ENCODE assay signal across 26 mouse cellular contexts in the genomic region with DNA sequence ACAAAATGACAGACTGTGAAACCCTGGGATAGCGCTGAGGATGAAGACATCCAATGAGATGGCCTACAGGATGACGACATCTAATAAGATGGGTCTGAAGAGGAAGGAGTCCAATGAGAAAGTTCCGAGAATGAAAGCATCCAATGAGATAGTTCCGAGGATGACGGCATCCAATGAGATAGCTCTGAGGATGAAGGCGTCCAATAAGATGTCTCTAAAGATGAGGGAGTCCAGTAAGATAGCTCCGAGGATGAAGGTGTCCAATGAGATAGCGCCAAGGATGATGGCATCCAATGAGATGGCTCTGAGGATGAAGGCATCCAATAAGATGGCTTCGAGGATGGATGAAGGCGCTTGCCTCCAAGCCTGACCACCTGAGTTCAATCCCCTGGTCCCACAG.
"Had no signal": no experiment of that assay in that cellular context is flagged by ENCODE, and none has a peak within 500 bp of the region (broad histone marks: within the 10 kb centered on the region; RNA-seq: fewer than 3 reads in every experiment).

No protein-coding gene starts in this region.

- H3K27me3 ChIP-seq: heart, embryonic 13.5 days; heart, embryonic 15.5 days; hindbrain, embryonic 12.5 days; intestine, embryonic 15.5 days; limb, embryonic 13.5 days; limb, embryonic 15.5 days had no signal

- H3K27ac ChIP-seq: gastrocnemius, adult 2 months; heart, adult 2 months; heart, embryonic 13.5 days; heart, embryonic 15.5 days; hindbrain, embryonic 10.5 days; hindbrain, embryonic 12.5 days; hindbrain, embryonic 14.5 days; intestine, embryonic 15.5 days; kidney, postnatal 0 days; limb, embryonic 13.5 days; limb, embryonic 15.5 days; liver, embryonic 12.5 days had no signal

- H3K4me1 ChIP-seq: intestine, embryonic 15.5 days; limb, embryonic 15.5 days; liver, embryonic 12.5 days had no signal

- DNase-seq: gastrocnemius, adult 2 months; gastrocnemius, postnatal 10 days; gastrocnemius, postnatal 25 days; heart, adult 2 months; heart, postnatal 4 days; kidney, adult 18-20 months; kidney, adult 8-10 months; kidney, postnatal 14 days; kidney, postnatal 36 days; layer of hippocampus, adult 9-11 months; layer of hippocampus, postnatal 36 days; left cerebral cortex, postnatal 4 days had no signal

- ATAC-seq: hindbrain, embryonic 16.5 days; inflammation-experienced regulatory T-cells, adult 6 months; intestine, embryonic 15.5 days; intestine, postnatal 0 days; liver, embryonic 12.5 days had no signal

- H3K4me2 ChIP-seq: heart, embryonic 11.5 days; heart, embryonic 13.5 days; heart, embryonic 15.5 days; hindbrain, embryonic 12.5 days; hindbrain, embryonic 14.5 days; intestine, embryonic 15.5 days; limb, embryonic 13.5 days; limb, embryonic 15.5 days; liver, embryonic 12.5 days had no signal

- H3K4me3 ChIP-seq: gastrocnemius, adult 2 months; heart, adult 2 months; heart, embryonic 13.5 days; heart, embryonic 15.5 days; hindbrain, embryonic 10.5 days; hindbrain, embryonic 12.5 days; intestine, embryonic 15.5 days; limb, embryonic 13.5 days; limb, embryonic 15.5 days; liver, embryonic 12.5 days had no signal

- H3K9ac ChIP-seq: heart, embryonic 13.5 days; heart, embryonic 15.5 days; hindbrain, embryonic 12.5 days; hindbrain, embryonic 14.5 days; intestine, embryonic 15.5 days; limb, embryonic 13.5 days; limb, embryonic 15.5 days; liver, embryonic 12.5 days had no signal

- H3K9me3 ChIP-seq: heart, embryonic 13.5 days; heart, embryonic 15.5 days; hindbrain, embryonic 10.5 days; hindbrain, embryonic 12.5 days; intestine, embryonic 15.5 days; limb, embryonic 15.5 days; liver, embryonic 12.5 days had no signal

- H3K36me3 ChIP-seq: heart, embryonic 13.5 days; heart, embryonic 15.5 days; hindbrain, embryonic 10.5 days; hindbrain, embryonic 12.5 days; intestine, embryonic 15.5 days; limb, embryonic 13.5 days; limb, embryonic 15.5 days; liver, embryonic 12.5 days had no signal
